Mouse (Mus musculus): Measurements from ENCODE around the gene Cend1. TPM values are rescaled to one million over a fixed set of nuclear protein-coding genes. Genes with fewer than 3 reads are reported as not detected.

The Cend1 gene
- total and polyA plus RNA-seq, 2 experiments from 2014 or later = 0.27 to 1.8 TPM

DNA sequence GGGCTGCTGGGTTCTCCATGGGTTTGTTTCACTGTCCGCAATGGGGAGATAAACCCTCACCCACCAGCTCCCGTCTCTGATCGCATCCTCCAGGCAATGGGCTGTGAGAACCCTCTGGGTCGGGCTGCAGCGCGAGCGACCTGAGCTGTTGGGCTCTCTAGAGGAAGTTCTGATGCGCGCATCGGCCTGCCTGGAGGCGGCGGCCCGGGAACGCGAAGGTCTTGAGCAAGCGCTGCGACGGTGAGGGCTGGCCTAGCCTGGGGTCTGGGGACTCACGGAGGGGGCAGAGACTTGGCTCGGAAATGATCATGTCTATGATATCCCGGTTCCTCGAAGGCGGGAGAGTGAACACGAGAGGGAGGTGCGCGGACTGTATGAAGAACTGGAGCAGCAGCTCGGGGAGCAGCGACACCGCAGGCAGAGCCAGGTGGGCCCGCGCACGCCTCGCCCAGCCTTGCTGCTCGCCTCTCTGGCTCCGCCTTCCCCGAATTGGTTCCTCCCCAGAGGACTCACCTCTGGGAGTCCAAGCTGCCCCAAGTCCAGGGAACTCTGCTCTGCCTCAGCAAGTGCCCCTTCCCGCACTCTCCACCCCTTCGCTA is 35.4 kb upstream of the Cend1 start:
- H3K36me3 ChIP-seq (replicated peaks; ENCODE audit: control insufficient read depth, insufficient read depth, low read length) = peaks cover 9% of the 10 kb centered on the region
- peak overlapping the region; percentile 78 for H3K27ac ChIP-seq (ENCODE audit: low read depth)
- DNase-seq (ENCODE audit: low spot score) = no peak
- peak overlapping the region; percentile 9; the same call in 1 of the 2 replicates for H3K9ac ChIP-seq (replicated peaks; ENCODE audit: low read depth, low read length)
- peaks cover 16% of the 10 kb centered on the region; the same call in 1 of the 2 replicates for H3K27me3 ChIP-seq (ENCODE audit: control insufficient read depth, insufficient read depth, low read length)
- H3K9me3 ChIP-seq (replicated peaks; ENCODE audit: control insufficient read depth, low read length) = no peaks in the 10 kb centered on the region
- H3K4me1 ChIP-seq (ENCODE audit: control insufficient read depth, insufficient read depth) = peaks cover 26% of the 10 kb centered on the region
- TF ChIP-seq EP300 (IDR thresholded peaks at IDR 0.05; ENCODE audit: low read depth) (no peak), CTCF (IDR thresholded peaks at IDR 0.05; ENCODE audit: low read depth) (no peak)
- WGBS = 16% methylated on average over 36 of the region's 38 CpGs
- no peak for ATAC-seq (ENCODE audit: insufficient read depth, low read depth)
- H3K4me3 ChIP-seq (ENCODE audit: low read depth, low read length) = peak overlapping the region; percentile 36
- peak overlapping the region; percentile 53 for H3K4me2 ChIP-seq (ENCODE audit: low read depth, low read length)

DNA sequence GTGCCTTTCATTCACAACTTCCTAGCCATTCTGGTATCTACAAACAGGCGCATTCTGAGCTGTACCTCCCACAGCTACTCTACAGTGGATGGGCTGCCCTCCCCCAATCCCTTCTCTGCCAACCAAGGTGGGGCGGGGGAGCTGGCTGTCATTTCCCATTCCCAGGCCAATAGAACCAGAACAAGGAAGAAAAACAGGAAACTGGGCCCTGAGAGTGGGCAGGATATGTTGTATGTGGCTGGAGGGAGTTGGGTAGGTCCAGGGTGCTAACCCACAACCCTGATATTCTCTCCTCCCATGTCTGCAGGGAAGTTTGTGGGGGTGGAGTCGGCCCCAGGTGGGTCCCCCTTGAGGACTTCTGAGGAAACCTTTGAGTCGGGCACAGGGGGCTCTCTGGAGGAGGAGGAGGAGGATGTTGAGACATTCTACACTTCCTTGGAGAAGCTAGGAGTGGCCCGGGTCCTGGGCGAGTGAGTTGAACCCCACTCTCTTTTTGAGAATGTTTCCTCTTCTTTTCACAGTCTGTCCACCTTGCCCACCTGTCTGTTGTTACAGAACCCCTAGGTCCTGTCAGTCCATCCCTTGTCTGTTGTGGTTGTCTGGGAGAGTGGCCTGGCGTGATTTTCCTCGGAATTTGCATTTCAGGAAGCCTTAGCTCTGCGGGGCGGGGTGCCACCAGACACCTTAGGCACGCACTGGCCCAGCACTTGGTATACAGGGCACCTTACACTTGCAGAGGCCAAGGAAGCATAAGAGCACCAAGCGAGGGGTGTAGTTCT is 34.7 kb upstream of the Cend1 start:
- Histone ChIP-seq H3K4me1 (ENCODE audit: control insufficient read depth, insufficient read depth) (peaks cover 20% of the 10 kb centered on the region), H3K4me3 (ENCODE audit: low read depth, low read length) (peak overlapping the region; percentile 36), H3K27ac (ENCODE audit: low read depth) (peak overlapping the region; percentile 78), H3K27me3 (ENCODE audit: control insufficient read depth, insufficient read depth, low read length) (peaks cover 16% of the 10 kb centered on the region; the same call in 1 of the 2 replicates), H3K36me3 (replicated peaks; ENCODE audit: control insufficient read depth, insufficient read depth, low read length) (peaks cover 15% of the 10 kb centered on the region), H3K9ac (replicated peaks; ENCODE audit: low read depth, low read length) (0 out of 2 replicates have a peak overlapping the region, but pooled peaks have one; percentile 9), H3K9me3 (replicated peaks; ENCODE audit: control insufficient read depth, low read length) (no peaks in the 10 kb centered on the region), H3K4me2 (ENCODE audit: low read depth, low read length) (peak overlapping the region; percentile 53)
- ATAC-seq (ENCODE audit: insufficient read depth, low read depth) (0 out of 2 replicates have a peak, but pooled peaks have one; percentile 1), DNase-seq (ENCODE audit: low spot score) (peak; percentile 68)
- WGBS = 32% methylated on average over 12 of the region's 12 CpGs
- peak; percentile 31; the same call in 1 of the 2 replicates for TF ChIP-seq EP300 (IDR thresholded peaks at IDR 0.05; ENCODE audit: low read depth)
- TF ChIP-seq CTCF (IDR thresholded peaks at IDR 0.05; ENCODE audit: low read depth) = no peak

DNA sequence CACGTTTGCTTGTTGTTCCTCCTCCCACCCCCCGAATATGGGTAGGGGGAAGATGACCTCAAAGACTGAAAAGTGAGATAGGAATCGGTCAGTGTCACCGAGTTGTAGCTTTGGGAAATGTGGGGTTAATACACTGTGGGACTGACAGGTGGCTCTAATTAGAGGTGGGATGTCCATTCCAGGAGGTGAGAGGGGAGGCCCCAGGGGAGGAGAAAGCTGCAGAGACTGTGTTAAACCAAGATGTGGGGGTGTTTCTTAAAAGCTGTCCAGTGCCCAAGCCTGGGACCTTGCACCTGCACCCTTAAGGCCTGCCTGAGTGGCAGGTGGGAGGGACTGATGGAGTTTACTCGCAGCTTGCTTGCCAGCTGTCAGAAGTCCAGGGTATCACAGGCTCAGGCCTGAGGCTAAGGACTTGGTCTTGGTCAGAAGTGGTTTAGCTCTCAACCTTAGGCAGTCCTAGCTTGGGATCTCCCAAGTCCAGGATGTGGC is 33.1 kb upstream of the Cend1 start:
- H3K27ac ChIP-seq (ENCODE audit: low read depth) = peak overlapping the region; percentile 77
- TF ChIP-seq EP300 (IDR thresholded peaks at IDR 0.05; ENCODE audit: low read depth) = no peak
- no peak for TF ChIP-seq CTCF (IDR thresholded peaks at IDR 0.05; ENCODE audit: low read depth)
- peaks cover 16% of the 10 kb centered on the region for H3K4me1 ChIP-seq (ENCODE audit: control insufficient read depth, insufficient read depth)
- peak overlapping the region; percentile 98 for H3K4me2 ChIP-seq (ENCODE audit: low read depth, low read length)
- H3K36me3 ChIP-seq (replicated peaks; ENCODE audit: control insufficient read depth, insufficient read depth, low read length) = peaks cover 30% of the 10 kb centered on the region
- WGBS = 31% methylated on average over 5 of the region's 5 CpGs
- H3K9me3 ChIP-seq (replicated peaks; ENCODE audit: control insufficient read depth, low read length) = no peaks in the 10 kb centered on the region
- peak overlapping the region; percentile 63 for H3K4me3 ChIP-seq (ENCODE audit: low read depth, low read length)
- no peak for ATAC-seq (ENCODE audit: insufficient read depth, low read depth)
- peaks cover 16% of the 10 kb centered on the region; the same call in 1 of the 2 replicates for H3K27me3 ChIP-seq (ENCODE audit: control insufficient read depth, insufficient read depth, low read length)
- no peak for DNase-seq (ENCODE audit: low spot score)
- H3K9ac ChIP-seq (replicated peaks; ENCODE audit: low read depth, low read length) = peak overlapping the region; percentile 76

DNA sequence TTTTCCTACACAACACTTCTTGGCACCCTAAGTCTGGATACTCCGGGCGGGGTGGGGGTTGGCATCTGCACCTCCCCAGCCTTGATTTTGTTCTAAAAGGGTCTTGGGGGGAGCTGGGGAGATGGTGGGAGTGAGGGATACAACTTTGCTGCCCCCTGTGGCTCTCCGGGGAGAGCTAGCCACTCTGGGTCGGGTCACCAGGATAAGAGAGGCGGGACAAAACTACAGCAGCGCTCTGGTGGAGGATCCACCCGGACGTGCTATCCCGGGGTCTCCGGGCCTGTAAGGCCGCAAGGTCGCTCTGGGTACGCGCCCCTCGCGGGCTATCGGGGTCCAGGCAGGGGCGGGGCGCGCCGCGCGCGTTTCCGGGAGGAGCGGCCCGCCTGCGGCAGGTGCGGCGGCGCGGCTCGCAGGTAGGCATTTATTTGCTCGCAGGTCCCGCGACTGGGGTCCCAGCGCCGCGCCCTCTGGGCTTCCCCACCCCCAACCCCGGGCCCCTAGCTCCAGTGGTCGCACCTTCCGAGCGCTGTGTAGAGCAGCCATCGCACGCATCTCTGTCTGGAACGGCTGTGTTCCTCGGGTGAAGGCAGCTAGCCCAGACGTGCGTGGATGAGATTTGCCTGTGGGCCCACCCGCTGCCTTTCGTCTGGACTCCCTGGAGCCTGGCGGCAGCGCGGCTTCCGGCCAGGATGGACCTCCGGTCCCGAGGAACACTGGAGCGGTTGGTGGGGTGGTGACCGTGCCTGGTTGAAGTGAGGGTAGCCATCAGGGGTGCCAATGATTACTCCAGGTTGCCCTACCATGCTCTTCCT is 32.4 kb upstream of the Cend1 start:
- H3K27me3 ChIP-seq (ENCODE audit: control insufficient read depth, insufficient read depth, low read length) = peaks cover 16% of the 10 kb centered on the region; the same call in 1 of the 2 replicates
- peak overlapping the region; percentile 76 for H3K9ac ChIP-seq (replicated peaks; ENCODE audit: low read depth, low read length)
- 3% methylated on average over 59 of the region's 59 CpGs for WGBS
- peaks cover 16% of the 10 kb centered on the region for H3K4me1 ChIP-seq (ENCODE audit: control insufficient read depth, insufficient read depth)
- DNase-seq (ENCODE audit: low spot score) (peak; percentile 46), ATAC-seq (ENCODE audit: insufficient read depth, low read depth) (no peak)
- H3K27ac ChIP-seq (ENCODE audit: low read depth) = peak overlapping the region; percentile 77
- H3K4me3 ChIP-seq (ENCODE audit: low read depth, low read length) = peak overlapping the region; percentile 63
- peaks cover 33% of the 10 kb centered on the region for H3K36me3 ChIP-seq (replicated peaks; ENCODE audit: control insufficient read depth, insufficient read depth, low read length)
- no peaks in the 10 kb centered on the region for H3K9me3 ChIP-seq (replicated peaks; ENCODE audit: control insufficient read depth, low read length)
- no peak for TF ChIP-seq EP300 (IDR thresholded peaks at IDR 0.05; ENCODE audit: low read depth)
- TF ChIP-seq CTCF (IDR thresholded peaks at IDR 0.05; ENCODE audit: low read depth) = peak; percentile 28
- peak overlapping the region; percentile 98 for H3K4me2 ChIP-seq (ENCODE audit: low read depth, low read length)
